Mouse (Mus musculus) myocyte (in vitro differentiated cells): ENCODE measurements around the gene Slc35f1. TPM values are rescaled to one million over a fixed set of nuclear protein-coding genes. Genes with fewer than 3 reads are reported as not detected.
"Not testable (repeated sequence)": the region's sequence is repeated elsewhere in the genome, so short reads cannot be mapped to it uniquely, and the experiment has no call there.

Experiments
- H3K27me3 ChIP-seq: one replicate; pipeline ENCODE4 v1.6.1; 2011; ENCODE audit not compliant: control insufficient read depth, insufficient read depth, insufficient read length
- H3K36me3 ChIP-seq: one replicate; pipeline ENCODE4 v1.6.1; 2011; ENCODE audit not compliant: control insufficient read depth, insufficient read depth
- H3K4me2 ChIP-seq: one replicate; pipeline ENCODE4 v1.6.1; 2011; ENCODE audit warnings: low read depth, control low read depth
- H3K4me3 ChIP-seq: one replicate; pipeline ENCODE4 v1.5.1; 2011; ENCODE audit warnings: mild to moderate bottlenecking, control low read depth, moderate library complexity
- H3K79me2 ChIP-seq: one replicate; pipeline ENCODE4 v1.6.1; 2011; ENCODE audit not compliant: control insufficient read depth, insufficient read depth
- H3ac ChIP-seq: one replicate; pipeline ENCODE4 v1.6.1; 2011; ENCODE audit not compliant: control insufficient read depth, insufficient read length
- CEBPB ChIP-seq: IDR thresholded peaks from 2 replicates; pipeline ENCODE4 v1.6.1; 2011; ENCODE audit warnings: mild to moderate bottlenecking, moderate library complexity; ENCODE audit not compliant: poor library complexity, insufficient read depth, severe bottlenecking
- E2F4 ChIP-seq: IDR thresholded peaks from one replicate; pipeline ENCODE4 v1.6.1; 2011; ENCODE audit warnings: mild to moderate bottlenecking, control low read depth, moderate library complexity; ENCODE audit not compliant: insufficient read depth
- MAX ChIP-seq: IDR thresholded peaks from one replicate; pipeline ENCODE4 v1.6.1; 2011; ENCODE audit warnings: low read depth, mild to moderate bottlenecking, control low read depth
- MYOD1 ChIP-seq, 3 experiments: IDR thresholded peaks; one replicate each; pipeline ENCODE4 v1.6.1; 2011; ENCODE audit warnings: control low read depth in 2 of 3, low read depth in 2 of 3, mild to moderate bottlenecking in 2 of 3, moderate library complexity in 1 of 3; ENCODE audit not compliant: insufficient read length in 2 of 3, control insufficient read depth in 1 of 3
- MYOG ChIP-seq, 3 experiments: IDR thresholded peaks; one replicate each; pipeline ENCODE4 v1.6.1; 2011; ENCODE audit warnings: control low read depth in 2 of 3, low read depth in 2 of 3, mild to moderate bottlenecking in 2 of 3; ENCODE audit not compliant: insufficient read length in 2 of 3, control insufficient read depth in 1 of 3, insufficient read depth in 1 of 3
- POLR2A ChIP-seq: IDR thresholded peaks from one replicate; pipeline ENCODE4 v1.6.1; 2011; ENCODE audit warnings: low read depth, mild to moderate bottlenecking, control low read depth, moderate library complexity; ENCODE audit not compliant: insufficient read length
- POLR2AphosphoS2 ChIP-seq: IDR thresholded peaks from one replicate; pipeline ENCODE4 v1.6.1; 2011; ENCODE audit warnings: low read depth, control low read depth; ENCODE audit not compliant: insufficient read length
- REST ChIP-seq: IDR thresholded peaks from one replicate; pipeline ENCODE4 v1.6.1; 2011; ENCODE audit warnings: mild to moderate bottlenecking, control low read depth, moderate library complexity; ENCODE audit not compliant: insufficient read depth, insufficient read length
- SRF ChIP-seq: IDR thresholded peaks from one replicate; pipeline ENCODE4 v1.6.1; 2011; ENCODE audit warnings: low read depth; ENCODE audit not compliant: control insufficient read depth, insufficient read length
- TCF12 ChIP-seq: IDR thresholded peaks from one replicate; pipeline ENCODE4 v1.6.1; 2011; ENCODE audit warnings: mild to moderate bottlenecking, control low read depth; ENCODE audit not compliant: poor library complexity, insufficient read depth, severe bottlenecking
- TCF3 ChIP-seq: IDR thresholded peaks from one replicate; pipeline ENCODE4 v1.6.1; 2011; ENCODE audit warnings: low read depth, control low read depth; ENCODE audit not compliant: insufficient read length
- USF1 ChIP-seq: IDR thresholded peaks from one replicate; pipeline ENCODE4 v1.6.1; 2011; ENCODE audit warnings: low read depth, mild to moderate bottlenecking, control low read depth, moderate library complexity
- polyA plus RNA-seq: library from polyadenylated mRNA; unstranded; fragments of >200 nt; fragmentation: generic; extraction: Trizol; gene quantifications from one replicate; pipeline ENCODE4 v1.2.1, GENCODE M21; 2012; ENCODE audit warnings: missing spikeins

Slc35f1 gene
- polyA plus RNA-seq, 1 experiment = not detected

DNA sequence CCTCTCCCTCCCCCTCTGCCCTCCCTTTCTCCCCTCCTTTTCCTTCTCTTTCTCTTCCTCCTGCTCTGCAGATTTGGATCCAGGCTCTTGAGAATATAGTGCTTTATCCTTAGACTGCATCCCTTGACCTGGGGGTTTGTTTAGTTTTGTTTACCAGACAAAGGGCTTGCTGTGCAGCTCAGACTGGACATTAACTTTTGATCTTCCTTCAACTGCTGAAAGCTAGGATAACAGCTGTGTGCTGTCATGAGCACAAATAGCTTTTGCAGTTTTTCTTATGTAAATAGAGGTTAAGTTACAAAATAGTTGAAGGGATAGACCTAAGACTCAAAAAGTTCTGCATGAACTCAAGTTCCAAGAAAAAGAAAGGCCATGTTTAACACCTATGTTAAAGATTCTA lies 184.4 kb downstream of the Slc35f1 start:
- Histone ChIP-seq H3K4me2 (no peak overlapping the region), H3ac (no peak overlapping the region), H3K4me3 (no peak overlapping the region), H3K27me3 (no peaks in the 10 kb centered on the region), H3K79me2 (no peaks in the 10 kb centered on the region), H3K36me3 (no peaks in the 10 kb centered on the region)
- TF ChIP-seq E2F4 (no peak), POLR2AphosphoS2 (no peak), REST (no peak), MYOG (IDR thresholded peaks at IDR 0.05; ENCODE audit: control insufficient read depth in 1 of 3, insufficient read depth in 1 of 3, insufficient read length in 2 of 3, low read depth in 2 of 3) (no peak), CEBPB (no peak), USF1 (no peak), TCF12 (no peak), SRF (no peak), MYOD1 (IDR thresholded peaks at IDR 0.05; ENCODE audit: control insufficient read depth in 1 of 3, insufficient read length in 2 of 3, low read depth in 2 of 3) (no peak)

- Histone ChIP-seq H3K4me3 (no peak overlapping the region), H3K79me2 (no peaks in the 10 kb centered on the region), H3K36me3 (no peaks in the 10 kb centered on the region), H3ac (no peak overlapping the region), H3K4me2 (no peak overlapping the region), H3K27me3 (no peaks in the 10 kb centered on the region)
- TF ChIP-seq POLR2A (no peak), CEBPB (no peak), MYOG (IDR thresholded peaks at IDR 0.05; ENCODE audit: control insufficient read depth in 1 of 3, insufficient read depth in 1 of 3, insufficient read length in 2 of 3, low read depth in 2 of 3) (no peak), USF1 (no peak), E2F4 (no peak), TCF12 (no peak), TCF3 (no peak), SRF (no peak), POLR2AphosphoS2 (no peak)
These were observed 187.1 kb downstream of the Slc35f1 start for GRCm38 (mm10) chr10:52877263-52878021.

DNA sequence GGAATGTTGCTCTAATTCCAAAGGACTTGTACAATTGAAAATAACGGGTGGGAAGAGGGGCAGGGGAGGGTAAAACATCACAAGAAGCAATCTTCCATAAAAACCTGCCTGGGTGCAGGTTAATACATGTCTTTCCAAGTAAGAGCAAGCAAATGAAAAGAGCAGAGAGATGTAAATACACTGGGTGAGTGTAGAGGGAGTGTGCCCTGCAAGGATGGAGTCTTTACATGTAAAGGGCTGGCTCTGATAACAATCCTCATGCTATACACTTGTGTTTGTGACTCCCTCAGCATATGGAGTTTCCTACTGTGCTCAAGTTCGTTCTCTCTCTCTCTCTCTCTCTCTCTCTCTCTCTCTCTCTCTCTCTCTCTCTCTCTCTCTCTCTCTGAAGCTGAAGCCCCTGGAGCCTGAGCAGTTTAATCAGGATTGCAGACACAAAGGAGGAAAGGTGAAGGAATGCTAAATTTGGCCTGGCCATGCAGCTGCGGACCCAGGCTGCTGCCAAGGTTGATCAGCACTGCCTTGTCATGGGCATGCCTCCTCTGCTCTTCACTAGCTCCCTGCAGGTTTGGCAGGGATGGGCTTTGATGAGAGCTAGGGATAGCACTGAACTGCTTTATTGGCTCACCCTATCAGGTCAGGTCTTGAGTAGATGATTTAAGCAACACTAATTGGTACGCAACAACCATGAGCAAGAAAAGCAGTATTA lies 187.9 kb downstream of the Slc35f1 start:
- no peak overlapping the region for H3ac ChIP-seq
- H3K4me2 ChIP-seq = no peak overlapping the region
- no peaks in the 10 kb centered on the region for H3K27me3 ChIP-seq
- H3K79me2 ChIP-seq = no peaks in the 10 kb centered on the region
- TF ChIP-seq CEBPB = no peak
- TF ChIP-seq REST = no peak
- no peak for TF ChIP-seq TCF3
- TF ChIP-seq USF1 = no peak
- TF ChIP-seq MYOD1 (IDR thresholded peaks at IDR 0.05; ENCODE audit: control insufficient read depth in 1 of 3, insufficient read length in 2 of 3, low read depth in 2 of 3) = no peak
- TF ChIP-seq MYOG (IDR thresholded peaks at IDR 0.05; ENCODE audit: control insufficient read depth in 1 of 3, insufficient read depth in 1 of 3, insufficient read length in 2 of 3, low read depth in 2 of 3) = no peak
- TF ChIP-seq MAX = no peak
- no peak for TF ChIP-seq POLR2AphosphoS2
- no peak for TF ChIP-seq TCF12
- no peak for TF ChIP-seq E2F4
- no peak overlapping the region for H3K4me3 ChIP-seq
- no peaks in the 10 kb centered on the region for H3K36me3 ChIP-seq

GRCm38 (mm10) chr10:52896724-52897123 lies 206.4 kb downstream of the Slc35f1 start:
- H3K4me2 ChIP-seq, H3K27me3 ChIP-seq, H3K4me3 ChIP-seq, H3ac ChIP-seq, H3K36me3 ChIP-seq, H3K79me2 ChIP-seq: not testable (repeated sequence)

DNA sequence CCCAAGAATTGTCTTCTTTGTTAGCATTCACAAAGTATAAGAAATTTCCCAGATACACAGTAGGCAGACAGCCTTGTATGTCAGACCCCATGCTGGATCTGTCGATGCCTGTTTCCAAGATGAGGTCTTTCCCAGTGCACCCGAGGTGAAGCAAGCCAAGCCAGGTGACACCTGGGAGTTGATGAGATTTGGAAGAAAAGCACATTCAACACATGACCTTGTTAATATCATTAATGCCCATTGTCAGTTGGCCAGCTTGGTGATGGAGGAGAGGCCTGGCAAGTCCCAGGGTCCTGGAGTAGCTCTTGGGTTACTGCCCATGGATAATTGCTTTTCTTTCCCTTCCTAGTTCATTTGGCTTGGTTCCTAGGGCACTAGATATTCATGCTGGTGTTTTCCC lies 214.6 kb downstream of the Slc35f1 start:
- H3K4me2 ChIP-seq = no peak overlapping the region
- H3K36me3 ChIP-seq = no peaks in the 10 kb centered on the region
- no peak overlapping the region for H3ac ChIP-seq
- TF ChIP-seq USF1 (no peak), POLR2A (no peak), MYOG (IDR thresholded peaks at IDR 0.05; ENCODE audit: control insufficient read depth in 1 of 3, insufficient read depth in 1 of 3, insufficient read length in 2 of 3, low read depth in 2 of 3) (no peak), REST (no peak), MYOD1 (IDR thresholded peaks at IDR 0.05; ENCODE audit: control insufficient read depth in 1 of 3, insufficient read length in 2 of 3, low read depth in 2 of 3) (no peak)
- no peaks in the 10 kb centered on the region for H3K27me3 ChIP-seq
- no peaks in the 10 kb centered on the region for H3K79me2 ChIP-seq
- no peak overlapping the region for H3K4me3 ChIP-seq
